Mouse (Mus musculus): ENCODE measurements around the gene Anapc13. TPM values are rescaled to one million over a fixed set of nuclear protein-coding genes. Genes with fewer than 3 reads are reported as not detected.

The Anapc13 gene
- polyA plus RNA-seq, 1 experiment from 2014 or later = 222 TPM

GRCm38 (mm10) chr9:102650637-102651036, 24.5 kb downstream of the Anapc13 start:
- Histone ChIP-seq H3K9me3 (replicated peaks; ENCODE audit: low read length) (no peaks in the 10 kb centered on the region), H3K9ac (ENCODE audit: low read depth, low read length) (no peak overlapping the region), H3K36me3 (ENCODE audit: insufficient read depth, low read length) (no peaks in the 10 kb centered on the region), H3K27ac (no peak overlapping the region), H3K4me1 (replicated peaks; ENCODE audit: insufficient read depth, low read length) (peaks cover 17% of the 10 kb centered on the region; the same call in 1 of the 2 replicates), H3K4me3 (replicated peaks; ENCODE audit: low read depth, low read length) (no peak overlapping the region), H3K4me2 (ENCODE audit: low read length) (no peak overlapping the region), H3K27me3 (ENCODE audit: insufficient read depth, low read length) (no peaks in the 10 kb centered on the region)
- TF ChIP-seq CTCF (IDR thresholded peaks at IDR 0.05; ENCODE audit: low read depth) = no peak
- ATAC-seq (replicated peaks; ENCODE audit: low FRiP score, low read depth) (no peak), DNase-seq (ENCODE audit: low spot score) (no peak)
- WGBS = 29% methylated on average over 7 of the region's 7 CpGs

GRCm38 (mm10) chr9:102651199-102651720, 25.2 kb downstream of the Anapc13 start:
- TF ChIP-seq CTCF (IDR thresholded peaks at IDR 0.05; ENCODE audit: low read depth) = no peak
- Histone ChIP-seq H3K27ac (no peak overlapping the region), H3K4me3 (replicated peaks; ENCODE audit: low read depth, low read length) (no peak overlapping the region), H3K4me1 (replicated peaks; ENCODE audit: insufficient read depth, low read length) (peaks cover 17% of the 10 kb centered on the region; the same call in 1 of the 2 replicates), H3K27me3 (ENCODE audit: insufficient read depth, low read length) (no peaks in the 10 kb centered on the region), H3K4me2 (ENCODE audit: low read length) (no peak overlapping the region), H3K36me3 (ENCODE audit: insufficient read depth, low read length) (no peaks in the 10 kb centered on the region), H3K9ac (ENCODE audit: low read depth, low read length) (no peak overlapping the region), H3K9me3 (replicated peaks; ENCODE audit: low read length) (no peaks in the 10 kb centered on the region)
- ATAC-seq (replicated peaks; ENCODE audit: low FRiP score, low read depth) (no peak), DNase-seq (ENCODE audit: low spot score) (no peak)
- WGBS = 57% methylated on average over 6 of the region's 6 CpGs

GRCm38 (mm10) chr9:102656355-102657095, 30.4 kb downstream of the Anapc13 start:
- Histone ChIP-seq H3K9ac (ENCODE audit: low read depth, low read length) (no peak overlapping the region), H3K27me3 (ENCODE audit: insufficient read depth, low read length) (no peaks in the 10 kb centered on the region), H3K36me3 (ENCODE audit: insufficient read depth, low read length) (no peaks in the 10 kb centered on the region), H3K9me3 (replicated peaks; ENCODE audit: low read length) (no peaks in the 10 kb centered on the region), H3K4me1 (replicated peaks; ENCODE audit: insufficient read depth, low read length) (no peaks in the 10 kb centered on the region), H3K27ac (no peak overlapping the region), H3K4me2 (ENCODE audit: low read length) (no peak overlapping the region), H3K4me3 (replicated peaks; ENCODE audit: low read depth, low read length) (no peak overlapping the region)
- TF ChIP-seq CTCF (IDR thresholded peaks at IDR 0.05; ENCODE audit: low read depth) = no peak
- DNase-seq (ENCODE audit: low spot score) (no peak), ATAC-seq (replicated peaks; ENCODE audit: low FRiP score, low read depth) (no peak)
- WGBS = 49% methylated on average over 8 of the region's 8 CpGs

DNA sequence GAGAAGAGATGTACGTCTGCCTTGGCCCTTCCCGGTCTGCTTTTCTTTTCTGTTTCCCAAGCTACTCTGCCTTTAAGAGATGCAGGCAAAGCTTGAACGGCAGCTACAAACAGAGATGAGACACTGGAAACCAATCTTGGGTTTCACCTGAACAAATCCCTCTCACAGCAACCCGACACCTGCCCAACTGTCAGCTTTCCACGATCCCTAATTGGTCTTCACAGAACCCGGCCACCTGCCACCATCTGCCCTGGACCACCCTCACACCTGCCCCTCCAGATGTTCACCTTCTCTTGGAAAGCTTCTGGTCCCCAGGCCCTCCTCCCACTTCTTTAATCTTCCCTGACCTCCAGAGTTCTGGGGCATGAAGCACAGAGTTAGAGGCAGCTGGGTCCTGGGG, 42.0 kb downstream of the Anapc13 start:
- ATAC-seq (replicated peaks; ENCODE audit: low FRiP score, low read depth) = no peak
- TF ChIP-seq CTCF (IDR thresholded peaks at IDR 0.05; ENCODE audit: low read depth) = no peak
- Histone ChIP-seq H3K27ac (no peak overlapping the region), H3K4me3 (replicated peaks; ENCODE audit: low read depth, low read length) (no peak overlapping the region), H3K27me3 (ENCODE audit: insufficient read depth, low read length) (no peaks in the 10 kb centered on the region), H3K9ac (ENCODE audit: low read depth, low read length) (no peak overlapping the region), H3K36me3 (ENCODE audit: insufficient read depth, low read length) (no peaks in the 10 kb centered on the region), H3K9me3 (replicated peaks; ENCODE audit: low read length) (no peaks in the 10 kb centered on the region), H3K4me2 (ENCODE audit: low read length) (no peak overlapping the region), H3K4me1 (replicated peaks; ENCODE audit: insufficient read depth, low read length) (no peaks in the 10 kb centered on the region)
- DNase-seq (ENCODE audit: low spot score) = no peak
- WGBS = 20% methylated on average over 6 of the region's 6 CpGs

DNA sequence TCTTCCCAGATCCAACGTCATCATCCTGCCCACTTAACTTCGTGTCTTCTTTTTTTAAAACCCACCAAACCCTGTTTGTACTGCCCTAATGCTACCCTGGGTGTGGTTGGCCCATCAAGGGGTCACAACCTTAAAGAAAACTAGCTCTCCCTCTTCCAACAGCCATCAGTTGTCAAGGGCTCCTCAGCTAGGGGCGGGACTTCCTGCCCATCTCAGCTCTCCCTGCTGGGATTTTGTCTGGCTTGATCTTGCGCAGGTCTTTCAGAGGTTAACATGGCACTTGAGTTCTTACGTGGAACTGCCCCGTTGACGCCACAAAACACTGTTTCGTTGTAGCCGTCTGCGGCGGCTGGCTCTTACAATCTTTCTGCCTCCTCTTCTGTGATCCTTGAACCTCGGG, 42.8 kb downstream of the Anapc13 start:
- H3K4me1 ChIP-seq (replicated peaks; ENCODE audit: insufficient read depth, low read length) = no peaks in the 10 kb centered on the region
- DNase-seq (ENCODE audit: low spot score) (no peak), ATAC-seq (replicated peaks; ENCODE audit: low FRiP score, low read depth) (no peak)
- no peak for TF ChIP-seq CTCF (IDR thresholded peaks at IDR 0.05; ENCODE audit: low read depth)
- H3K4me2 ChIP-seq (ENCODE audit: low read length) = no peak overlapping the region
- no peaks in the 10 kb centered on the region for H3K36me3 ChIP-seq (ENCODE audit: insufficient read depth, low read length)
- no peak overlapping the region for H3K4me3 ChIP-seq (replicated peaks; ENCODE audit: low read depth, low read length)
- no peaks in the 10 kb centered on the region for H3K27me3 ChIP-seq (ENCODE audit: insufficient read depth, low read length)
- H3K9me3 ChIP-seq (replicated peaks; ENCODE audit: low read length) = no peaks in the 10 kb centered on the region
- H3K27ac ChIP-seq = no peak overlapping the region
- no peak overlapping the region for H3K9ac ChIP-seq (ENCODE audit: low read depth, low read length)
- WGBS = 85% methylated on average over 12 of the region's 12 CpGs

- WGBS = 60% methylated on average over 7 of the region's 7 CpGs
- H3K36me3 ChIP-seq (ENCODE audit: insufficient read depth, low read length) = no peaks in the 10 kb centered on the region
- H3K4me3 ChIP-seq (replicated peaks; ENCODE audit: low read depth, low read length) = no peak overlapping the region
- H3K9ac ChIP-seq (ENCODE audit: low read depth, low read length) = no peak overlapping the region
- TF ChIP-seq CTCF (IDR thresholded peaks at IDR 0.05; ENCODE audit: low read depth) = no peak
- DNase-seq (ENCODE audit: low spot score) = no peak
- H3K4me1 ChIP-seq (replicated peaks; ENCODE audit: insufficient read depth, low read length) = no peaks in the 10 kb centered on the region
- no peak for ATAC-seq (replicated peaks; ENCODE audit: low FRiP score, low read depth)
- H3K4me2 ChIP-seq (ENCODE audit: low read length) = no peak overlapping the region
- H3K27ac ChIP-seq = no peak overlapping the region
- no peaks in the 10 kb centered on the region for H3K27me3 ChIP-seq (ENCODE audit: insufficient read depth, low read length)
- no peaks in the 10 kb centered on the region for H3K9me3 ChIP-seq (replicated peaks; ENCODE audit: low read length)
These were observed 47.3 kb downstream of the Anapc13 start for GRCm38 (mm10) chr9:102673381-102673780.
